Mouse (Mus musculus) hindbrain, embryonic 11.5 days (tissue): ENCODE results near the gene Irx2. TPM values are rescaled to one million over a fixed set of nuclear protein-coding genes. Genes with fewer than 3 reads are reported as not detected.

ENCODE experiments used
- ATAC-seq: fragments of 200-750 bp; cut with Nextera tagmentation; 2 replicates; pipeline ENCODE4 v1.8.0; 2017; ENCODE audit warnings: mild to moderate bottlenecking, moderate TSS enrichment, moderate library complexity; ENCODE audit not compliant: low FRiP score
- DNase-seq: peaks from one replicate; pipeline ENCODE4 v3.0.0-alpha.2; 2015; ENCODE audit warnings: low spot score
- H3K27ac ChIP-seq: fragments of 300-500 bp; sonication (generic); 2 replicates; pipeline ENCODE4 v1.5.1; 2014; ENCODE audit warnings: mild to moderate bottlenecking, low read depth, low read length
- H3K27me3 ChIP-seq: fragments of 300-500 bp; sonication (generic); 2 replicates; pipeline ENCODE4 v1.6.1; 2014; ENCODE audit warnings: mild to moderate bottlenecking, low read length, moderate library complexity, mixed read lengths; ENCODE audit not compliant: control insufficient read depth, insufficient read depth
- H3K36me3 ChIP-seq: fragments of 300-500 bp; sonication (generic); 2 replicates; pipeline ENCODE4 v1.6.1; 2014; ENCODE audit warnings: mild to moderate bottlenecking, low read length, moderate library complexity, mixed read lengths; ENCODE audit not compliant: control insufficient read depth, insufficient read depth
- H3K4me1 ChIP-seq: fragments of 300-500 bp; sonication (generic); replicated peaks from 2 replicates; pipeline ENCODE4 v1.6.1; 2014; ENCODE audit warnings: low read length, mixed read lengths; ENCODE audit not compliant: control insufficient read depth, insufficient read depth
- H3K4me2 ChIP-seq: fragments of 300-500 bp; sonication (generic); replicated peaks from 2 replicates; pipeline ENCODE4 v1.6.1; 2014; ENCODE audit warnings: mild to moderate bottlenecking, low read depth, low read length
- H3K4me3 ChIP-seq: fragments of 300-500 bp; sonication (generic); 2 replicates; pipeline ENCODE4 v1.5.1; 2014; ENCODE audit warnings: low read depth, low read length
- H3K9ac ChIP-seq: fragments of 300-500 bp; sonication (generic); 2 replicates; pipeline ENCODE4 v1.6.1; 2014; ENCODE audit warnings: low read depth, low read length
- H3K9me3 ChIP-seq: fragments of 300-500 bp; sonication (generic); 2 replicates; pipeline ENCODE4 v1.6.1; 2016; ENCODE audit warnings: low read length; ENCODE audit not compliant: control insufficient read depth
- WGBS: fragments of 180-500 bp; shearing (Covaris S2); extraction: QIAGEN DNeasy Blood & Tissue Kit; methylation state at CpG from one replicate; pipeline ENCODE4 v1.1.7; 2014; 5-methylcytosine and 5-hydroxymethylcytosine counted together
- polyA plus RNA-seq: library from polyadenylated mRNA; unstranded; fragments of >200 nt; fragmentation: Nextera tagmentation; extraction: Ambion mirVana; gene quantifications from 2 replicates; pipeline ENCODE4 v1.2.1, GENCODE M21; 2014

The Irx2 gene
- polyA plus RNA-seq, 1 experiment from 2014 or later = 55.9 TPM

DNA sequence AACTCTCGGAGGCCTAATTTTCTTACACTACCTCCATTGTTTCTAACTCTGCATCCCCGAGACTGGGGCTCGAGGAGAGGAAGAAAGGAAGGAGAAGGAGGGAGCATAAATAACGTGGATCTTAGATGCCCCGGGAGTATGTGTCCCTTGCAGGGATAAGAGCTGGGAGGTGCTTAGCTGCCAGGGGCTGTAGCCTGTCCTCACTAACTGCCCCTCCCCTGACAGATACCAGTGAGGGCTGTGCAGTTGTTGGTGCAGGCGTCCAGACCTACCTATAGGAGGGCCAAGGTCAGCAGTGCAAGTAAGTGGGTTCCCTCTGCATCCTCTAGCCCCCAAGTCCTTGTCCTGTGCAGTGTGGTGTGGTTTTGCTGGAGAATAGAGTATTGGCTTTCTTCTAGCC is 3.7 kb downstream of the Irx2 start:
- no peak for ATAC-seq
- Histone ChIP-seq H3K9ac (peak overlapping the region; percentile 95), H3K9me3 (no peaks in the 10 kb centered on the region), H3K4me2 (peak overlapping the region; percentile 50), H3K4me1 (peaks cover 12% of the 10 kb centered on the region; the same call in 1 of the 2 replicates), H3K36me3 (0 out of 2 replicates have a peak, but pooled peaks cover 3% of the 10 kb centered on the region), H3K27ac (peak overlapping the region; percentile 62), H3K4me3 (peak overlapping the region; percentile 83), H3K27me3 (peaks cover 26% of the 10 kb centered on the region)
- DNase-seq = peak; percentile 54
- WGBS = 5% methylated on average over 6 of the region's 6 CpGs

DNA sequence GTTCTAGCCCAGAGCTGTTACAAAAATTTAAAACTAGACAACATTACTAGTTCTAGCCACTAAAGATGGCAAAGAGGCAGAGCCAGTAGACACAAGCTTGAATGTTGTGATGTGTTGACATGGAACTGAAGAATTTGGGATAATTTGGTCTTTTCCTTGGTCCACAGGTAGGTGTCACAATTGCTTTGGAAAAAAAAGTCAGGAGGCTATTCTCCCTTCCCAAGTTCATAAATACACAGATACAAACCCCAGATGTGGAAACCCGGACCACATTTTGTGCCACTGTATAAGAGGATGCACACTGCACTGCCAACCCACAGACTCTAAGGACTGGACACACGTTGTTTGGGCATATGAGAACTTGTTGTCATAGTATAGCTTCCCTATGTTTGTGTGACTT is 4.5 kb downstream of the Irx2 start:
- Histone ChIP-seq H3K9ac (peak overlapping the region; percentile 95; the same call in 1 of the 2 replicates), H3K9me3 (no peaks in the 10 kb centered on the region), H3K4me3 (peak overlapping the region; percentile 83), H3K27ac (no peak overlapping the region), H3K27me3 (peaks cover 20% of the 10 kb centered on the region), H3K4me2 (peak overlapping the region; percentile 50), H3K36me3 (0 out of 2 replicates have a peak, but pooled peaks cover 3% of the 10 kb centered on the region), H3K4me1 (peaks cover 8% of the 10 kb centered on the region; the same call in 1 of the 2 replicates)
- WGBS = 28% methylated on average over 2 of the region's 2 CpGs
- DNase-seq = peak; percentile 35
- ATAC-seq = no peak

DNA sequence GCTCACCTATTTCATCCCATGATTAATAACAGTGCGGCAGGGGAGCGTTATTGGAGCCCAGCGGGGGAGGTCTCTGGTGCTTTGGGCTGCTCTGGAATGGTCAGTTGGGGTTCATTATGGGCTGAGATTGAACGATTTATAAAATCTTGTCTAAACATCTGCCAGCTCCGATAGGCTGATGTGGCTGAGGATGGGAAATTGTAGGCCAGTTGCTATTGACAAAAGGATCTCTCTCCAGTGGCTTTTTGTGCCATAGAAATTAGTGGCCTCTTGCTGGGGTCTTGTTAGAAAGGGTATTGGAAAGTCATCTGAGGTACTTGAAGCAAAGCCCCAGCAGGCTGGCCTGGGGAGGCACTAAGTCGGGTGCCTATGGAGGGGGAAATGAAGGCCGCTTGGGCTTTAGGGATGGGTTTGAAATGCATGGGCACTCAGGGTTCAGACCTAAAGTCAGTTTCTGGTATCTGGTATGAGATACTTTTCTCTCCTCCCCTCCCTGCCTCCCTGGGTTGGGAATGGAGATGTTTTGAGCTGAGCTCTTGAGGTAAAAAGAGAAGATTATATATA is 6.2 kb downstream of the Irx2 start:
- Histone ChIP-seq H3K27me3 (peaks cover 30% of the 10 kb centered on the region), H3K4me2 (peak overlapping the region; percentile 30), H3K9ac (no peak overlapping the region), H3K4me1 (peaks cover 23% of the 10 kb centered on the region), H3K36me3 (0 out of 2 replicates have a peak, but pooled peaks cover 3% of the 10 kb centered on the region), H3K9me3 (no peaks in the 10 kb centered on the region), H3K4me3 (peak overlapping the region; percentile 28), H3K27ac (no peak overlapping the region; the same call in 1 of the 2 replicates)
- peak; percentile 13; the same call in 1 of the 2 replicates for ATAC-seq
- 8% methylated on average over 7 of the region's 7 CpGs for WGBS
- peak; percentile 48 for DNase-seq

DNA sequence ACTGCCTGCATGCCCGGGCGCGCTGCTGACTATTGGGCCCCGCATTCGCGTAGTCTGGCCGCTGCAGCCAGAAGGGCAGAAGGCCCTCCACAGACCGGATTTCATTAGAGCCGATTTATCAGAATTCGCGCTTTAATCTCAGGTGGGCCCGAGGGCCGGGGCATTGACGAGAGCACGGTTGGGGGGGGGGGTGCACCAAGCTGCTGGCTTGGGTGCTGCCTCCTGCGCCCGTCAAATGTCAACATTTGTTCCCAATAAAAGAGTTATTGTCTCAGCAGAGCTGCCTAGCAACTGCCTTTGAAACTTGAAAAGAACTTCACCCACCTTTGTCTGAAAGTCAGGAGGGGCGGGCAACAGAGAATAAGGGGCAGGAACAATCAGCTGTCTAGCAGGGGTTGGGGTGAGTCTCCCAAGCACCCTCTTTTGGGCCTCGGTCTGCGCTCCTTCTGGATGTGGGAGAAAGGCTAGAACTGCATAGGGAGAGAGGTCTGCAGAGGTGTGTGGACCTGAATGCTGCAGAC is 7.8 kb downstream of the Irx2 start:
- peaks cover 41% of the 10 kb centered on the region for H3K27me3 ChIP-seq
- ATAC-seq = peak; percentile 32
- peak; percentile 66 for DNase-seq
- no peak overlapping the region for H3K9ac ChIP-seq
- no peaks in the 10 kb centered on the region for H3K9me3 ChIP-seq
- H3K4me2 ChIP-seq = peak overlapping the region; percentile 24; the same call in 1 of the 2 replicates
- WGBS = under 1% methylated on average over 20 of the region's 20 CpGs
- H3K4me3 ChIP-seq = no peak overlapping the region
- H3K4me1 ChIP-seq = peaks cover 25% of the 10 kb centered on the region
- H3K27ac ChIP-seq = no peak overlapping the region
- no peaks in the 10 kb centered on the region for H3K36me3 ChIP-seq

DNA sequence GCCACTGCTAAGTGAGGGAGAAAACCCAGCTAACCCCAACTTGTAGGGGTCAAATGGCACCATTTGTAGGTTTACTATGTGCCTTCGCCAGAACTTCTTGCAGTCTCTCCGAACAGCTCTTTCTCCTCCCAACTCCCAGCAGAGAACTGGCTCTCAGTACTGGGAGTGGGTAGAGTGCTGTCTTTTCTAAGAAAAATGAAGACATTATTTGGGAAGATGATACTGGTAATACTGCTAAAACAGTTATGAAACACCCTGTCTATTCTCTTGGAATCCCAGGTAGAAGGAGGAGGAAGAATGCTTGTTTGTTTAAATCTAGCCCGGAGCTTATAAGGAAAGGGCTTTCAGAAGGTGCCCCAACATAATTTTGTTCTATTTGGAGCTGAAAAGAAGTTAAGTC is 8.9 kb downstream of the Irx2 start:
- Histone ChIP-seq H3K27ac (no peak overlapping the region), H3K9ac (no peak overlapping the region), H3K27me3 (peaks cover 43% of the 10 kb centered on the region), H3K36me3 (no peaks in the 10 kb centered on the region), H3K9me3 (no peaks in the 10 kb centered on the region), H3K4me1 (peaks cover 25% of the 10 kb centered on the region), H3K4me3 (no peak overlapping the region), H3K4me2 (no peak overlapping the region)
- ATAC-seq (no peak), DNase-seq (peak; percentile 44)
- 6% methylated on average over 3 of the region's 3 CpGs for WGBS

DNA sequence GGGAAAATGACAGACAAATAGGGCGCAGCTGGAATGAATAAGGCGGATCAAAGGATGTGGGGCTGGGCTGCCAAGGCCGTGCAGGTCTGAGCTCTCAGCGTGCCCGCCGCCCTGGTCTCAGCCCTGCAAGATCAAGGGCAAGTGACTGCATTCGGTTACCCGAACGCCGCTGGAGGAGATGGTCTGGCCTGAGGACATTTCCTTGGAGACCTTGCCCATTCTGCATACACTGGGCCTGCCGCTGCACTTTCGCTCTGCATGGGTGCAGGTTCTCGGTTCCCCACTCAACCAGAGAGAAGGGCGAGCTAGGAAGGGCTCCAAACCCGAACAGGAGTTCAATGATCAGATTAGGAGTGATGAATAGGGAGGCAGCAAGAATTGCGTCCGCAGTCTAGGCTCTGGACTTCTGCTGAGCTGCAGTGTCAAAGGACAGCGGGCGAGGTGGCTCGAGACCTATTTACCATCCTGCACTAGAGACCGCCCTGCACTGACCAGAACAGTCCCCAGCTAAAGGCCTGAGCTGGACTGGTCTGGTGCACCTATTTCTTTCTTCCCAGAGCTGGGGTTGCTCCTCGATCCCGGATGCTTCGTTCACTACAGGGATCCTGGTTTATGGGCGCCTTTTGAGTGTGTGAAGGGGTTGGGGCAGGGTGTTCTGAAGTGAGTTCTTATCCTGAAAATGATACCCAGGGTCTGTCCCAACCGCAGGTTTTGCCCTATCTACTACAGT is 9.9 kb downstream of the Irx2 start:
- Histone ChIP-seq H3K27me3 (peaks cover 37% of the 10 kb centered on the region), H3K9ac (peak overlapping the region; percentile 40; the same call in 1 of the 2 replicates), H3K4me2 (peak overlapping the region; percentile 21), H3K36me3 (no peaks in the 10 kb centered on the region), H3K27ac (no peak overlapping the region), H3K4me1 (peaks cover 22% of the 10 kb centered on the region), H3K4me3 (peak overlapping the region; percentile 23; the same call in 1 of the 2 replicates), H3K9me3 (no peaks in the 10 kb centered on the region)
- 6% methylated on average over 26 of the region's 26 CpGs for WGBS
- ATAC-seq = 0 out of 2 replicates have a peak, but pooled peaks have one; percentile 2
- peak; percentile 58 for DNase-seq

DNA sequence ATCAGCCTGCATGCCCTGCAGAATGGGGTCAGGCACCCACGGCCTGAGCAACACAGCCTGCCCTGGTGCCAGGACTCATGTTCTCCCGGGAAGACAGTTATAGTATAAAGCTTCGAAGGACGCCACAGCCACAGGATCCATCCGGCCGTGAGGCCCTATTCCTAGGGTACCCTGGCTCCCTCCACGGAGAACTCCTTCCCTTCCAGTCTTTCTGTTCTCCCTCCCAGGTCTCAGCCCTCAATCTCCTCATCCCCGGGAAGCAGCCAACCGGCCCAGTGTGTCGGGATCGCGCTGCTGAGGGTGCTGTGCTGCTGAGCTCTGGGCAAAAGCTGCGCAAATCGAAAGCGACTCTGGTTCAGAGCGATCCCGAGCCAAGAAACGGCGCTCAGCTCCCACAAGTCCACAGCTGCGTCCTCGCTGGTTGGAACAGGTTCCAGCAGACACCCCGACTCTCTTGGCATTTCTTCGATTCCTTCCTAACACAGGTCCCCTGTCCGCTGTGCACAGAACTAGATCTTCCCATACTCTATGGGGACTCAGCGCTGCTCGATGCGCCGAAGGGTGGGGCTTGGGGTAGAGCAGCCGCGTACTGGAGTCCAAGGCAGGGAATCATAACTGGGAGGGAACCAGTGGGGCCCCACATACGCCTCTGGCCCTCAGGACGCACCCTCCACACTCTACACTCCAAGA is 11.0 kb downstream of the Irx2 start:
- peak overlapping the region; percentile 53 for H3K9ac ChIP-seq
- peak; percentile 69 for DNase-seq
- peak; percentile 28 for ATAC-seq
- H3K27ac ChIP-seq = no peak overlapping the region
- 2% methylated on average over 32 of the region's 32 CpGs for WGBS
- peak overlapping the region; percentile 56 for H3K4me2 ChIP-seq
- no peaks in the 10 kb centered on the region for H3K9me3 ChIP-seq
- H3K36me3 ChIP-seq = no peaks in the 10 kb centered on the region
- H3K4me3 ChIP-seq = peak overlapping the region; percentile 23
- H3K4me1 ChIP-seq = peaks cover 22% of the 10 kb centered on the region
- H3K27me3 ChIP-seq = peaks cover 37% of the 10 kb centered on the region

DNA sequence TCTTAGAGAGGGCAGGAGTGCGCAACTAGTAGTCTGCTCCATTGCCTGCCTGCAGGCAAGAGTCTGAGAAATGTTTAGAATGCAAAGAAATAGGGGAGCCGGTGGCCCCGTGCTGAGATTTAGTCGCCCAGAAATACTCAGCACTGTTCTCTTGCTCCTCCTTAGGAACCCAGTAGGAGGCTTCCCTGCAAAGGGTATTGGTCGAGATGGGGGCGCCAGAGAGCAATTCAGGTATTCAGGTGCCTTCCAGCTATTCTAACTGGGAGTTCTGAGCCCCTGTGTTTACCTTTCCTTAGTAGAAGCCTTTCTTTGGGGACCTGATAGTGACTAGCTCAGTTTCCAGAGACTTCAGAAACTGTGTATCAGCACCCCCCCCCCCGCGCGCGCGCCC is 11.5 kb downstream of the Irx2 start:
- peak; percentile 54 for DNase-seq
- peaks cover 34% of the 10 kb centered on the region for H3K27me3 ChIP-seq
- peaks cover 21% of the 10 kb centered on the region for H3K4me1 ChIP-seq
- H3K4me2 ChIP-seq = peak overlapping the region; percentile 56
- H3K27ac ChIP-seq = no peak overlapping the region
- peak overlapping the region; percentile 23 for H3K4me3 ChIP-seq
- 11% methylated on average over 11 of the region's 11 CpGs for WGBS
- H3K9ac ChIP-seq = peak overlapping the region; percentile 53; the same call in 1 of the 2 replicates
- H3K36me3 ChIP-seq = no peaks in the 10 kb centered on the region
- ATAC-seq = peak; percentile 8; the same call in 1 of the 2 replicates
- no peaks in the 10 kb centered on the region for H3K9me3 ChIP-seq
